Mouse (Mus musculus): ENCODE data around the gene Kcnt1. TPM values are rescaled to one million over a fixed set of nuclear protein-coding genes. Genes with fewer than 3 reads are reported as not detected.

The Kcnt1 gene
- polyA plus RNA-seq, 1 experiment from 2014 or later = 0.74 TPM

- no peak overlapping the region for H3K4me2 ChIP-seq (replicated peaks; ENCODE audit: low read depth, low read length)
- ATAC-seq (ENCODE audit: low FRiP score, low TSS enrichment) = no peak
- WGBS = 77% methylated on average over 8 of the region's 8 CpGs
Measured at GRCm38 (mm10) chr2:25846516-25846915, 17.0 kb upstream of the Kcnt1 start.

GRCm38 (mm10) chr2:25847226-25847625 lies 16.3 kb upstream of the Kcnt1 start, which contains the start of gene Sohlh1:
Gene Sohlh1, minus strand, starts transcription at chr2:25847248.
- H3K4me3 ChIP-seq (ENCODE audit: low read length) = no peak within 1 kb of the TSS
- H3K27ac ChIP-seq (ENCODE audit: low read length) = no peak within 1 kb of the TSS
- WGBS = 86% methylated on average over 14 of the region's 16 CpGs
- H3K4me2 ChIP-seq (replicated peaks; ENCODE audit: low read depth, low read length) = no peak within 1 kb of the TSS
- no peak for ATAC-seq (ENCODE audit: low FRiP score, low TSS enrichment)
- peaks cover 5% of the 10 kb centered on the region; the same call in 1 of the 2 replicates for H3K9me3 ChIP-seq (ENCODE audit: low read length)
- H3K36me3 ChIP-seq (ENCODE audit: insufficient read depth, low read length) = no peaks in the 10 kb centered on the region
- H3K27me3 ChIP-seq (ENCODE audit: insufficient read depth, low read length) = no peaks in the 10 kb centered on the region
- H3K9ac ChIP-seq (replicated peaks; ENCODE audit: low read length) = no peak within 1 kb of the TSS
- no peaks in the 10 kb centered on the region for H3K4me1 ChIP-seq (ENCODE audit: insufficient read depth, low read length)

More at GRCm38 (mm10) chr2:25846516-25846915, 17.0 kb upstream of the Kcnt1 start:
- Histone ChIP-seq H3K4me3 (ENCODE audit: low read length) (no peak overlapping the region), H3K4me1 (ENCODE audit: insufficient read depth, low read length) (no peaks in the 10 kb centered on the region), H3K9me3 (ENCODE audit: low read length) (peaks cover 5% of the 10 kb centered on the region; the same call in 1 of the 2 replicates), H3K9ac (replicated peaks; ENCODE audit: low read length) (no peak overlapping the region), H3K27ac (ENCODE audit: low read length) (no peak overlapping the region), H3K36me3 (ENCODE audit: insufficient read depth, low read length) (no peaks in the 10 kb centered on the region), H3K27me3 (ENCODE audit: insufficient read depth, low read length) (no peaks in the 10 kb centered on the region)

- H3K9me3 ChIP-seq (ENCODE audit: low read length) = peaks cover 5% of the 10 kb centered on the region; the same call in 1 of the 2 replicates
- H3K9ac ChIP-seq (replicated peaks; ENCODE audit: low read length) = no peak overlapping the region
- H3K36me3 ChIP-seq (ENCODE audit: insufficient read depth, low read length) = no peaks in the 10 kb centered on the region
- H3K4me2 ChIP-seq (replicated peaks; ENCODE audit: low read depth, low read length) = no peak overlapping the region
- no peaks in the 10 kb centered on the region for H3K27me3 ChIP-seq (ENCODE audit: insufficient read depth, low read length)
- 14% methylated on average over 4 of the region's 4 CpGs for WGBS
- H3K27ac ChIP-seq (ENCODE audit: low read length) = no peak overlapping the region
- no peak overlapping the region for H3K4me3 ChIP-seq (ENCODE audit: low read length)
- no peaks in the 10 kb centered on the region for H3K4me1 ChIP-seq (ENCODE audit: insufficient read depth, low read length)
- no peak for ATAC-seq (ENCODE audit: low FRiP score, low TSS enrichment)
Measured at GRCm38 (mm10) chr2:25850330-25850729, 13.2 kb upstream of the Kcnt1 start.

- H3K36me3 ChIP-seq (ENCODE audit: insufficient read depth, low read length) = no peaks in the 10 kb centered on the region
- H3K9me3 ChIP-seq (ENCODE audit: low read length) = peaks cover 5% of the 10 kb centered on the region; the same call in 1 of the 2 replicates
- 57% methylated on average over 3 of the region's 3 CpGs for WGBS
- ATAC-seq (ENCODE audit: low FRiP score, low TSS enrichment) = no peak
- no peak overlapping the region for H3K9ac ChIP-seq (replicated peaks; ENCODE audit: low read length)
- no peaks in the 10 kb centered on the region for H3K27me3 ChIP-seq (ENCODE audit: insufficient read depth, low read length)
- H3K27ac ChIP-seq (ENCODE audit: low read length) = no peak overlapping the region
- H3K4me3 ChIP-seq (ENCODE audit: low read length) = no peak overlapping the region
- no peaks in the 10 kb centered on the region for H3K4me1 ChIP-seq (ENCODE audit: insufficient read depth, low read length)
- H3K4me2 ChIP-seq (replicated peaks; ENCODE audit: low read depth, low read length) = no peak overlapping the region
Measured at GRCm38 (mm10) chr2:25852626-25853025, 10.9 kb upstream of the Kcnt1 start.

- peaks cover 5% of the 10 kb centered on the region; the same call in 1 of the 2 replicates for H3K9me3 ChIP-seq (ENCODE audit: low read length)
- no peak for ATAC-seq (ENCODE audit: low FRiP score, low TSS enrichment)
- H3K4me2 ChIP-seq (replicated peaks; ENCODE audit: low read depth, low read length) = no peak overlapping the region
- no peak overlapping the region for H3K4me3 ChIP-seq (ENCODE audit: low read length)
- H3K4me1 ChIP-seq (ENCODE audit: insufficient read depth, low read length) = no peaks in the 10 kb centered on the region
- H3K9ac ChIP-seq (replicated peaks; ENCODE audit: low read length) = no peak overlapping the region
- no peak overlapping the region for H3K27ac ChIP-seq (ENCODE audit: low read length)
- H3K27me3 ChIP-seq (ENCODE audit: insufficient read depth, low read length) = no peaks in the 10 kb centered on the region
- WGBS = 80% methylated on average over 5 of the region's 5 CpGs
- no peaks in the 10 kb centered on the region for H3K36me3 ChIP-seq (ENCODE audit: insufficient read depth, low read length)
Measured at GRCm38 (mm10) chr2:25853998-25854397, 9.5 kb upstream of the Kcnt1 start.

GRCm38 (mm10) chr2:25859891-25860290 lies 3.6 kb upstream of the Kcnt1 start:
- WGBS = 87% methylated on average over 3 of the region's 3 CpGs
- no peak overlapping the region for H3K4me3 ChIP-seq (ENCODE audit: low read length)
- H3K27me3 ChIP-seq (ENCODE audit: insufficient read depth, low read length) = peaks cover 19% of the 10 kb centered on the region
- H3K4me2 ChIP-seq (replicated peaks; ENCODE audit: low read depth, low read length) = no peak overlapping the region
- no peak overlapping the region for H3K27ac ChIP-seq (ENCODE audit: low read length)
- H3K4me1 ChIP-seq (ENCODE audit: insufficient read depth, low read length) = peaks cover 14% of the 10 kb centered on the region
- no peak overlapping the region for H3K9ac ChIP-seq (replicated peaks; ENCODE audit: low read length)
- no peaks in the 10 kb centered on the region for H3K9me3 ChIP-seq (ENCODE audit: low read length)
- H3K36me3 ChIP-seq (ENCODE audit: insufficient read depth, low read length) = no peaks in the 10 kb centered on the region
- ATAC-seq (ENCODE audit: low FRiP score, low TSS enrichment) = no peak

GRCm38 (mm10) chr2:25862038-25862437 lies 1.5 kb upstream of the Kcnt1 start:
- H3K36me3 ChIP-seq (ENCODE audit: insufficient read depth, low read length) = no peaks in the 10 kb centered on the region
- no peak for ATAC-seq (ENCODE audit: low FRiP score, low TSS enrichment)
- WGBS = 45% methylated on average over 2 of the region's 2 CpGs

GRCm38 (mm10) chr2:25862696-25863270 lies 751 bp upstream of the Kcnt1 start:
- Histone ChIP-seq H3K4me1 (ENCODE audit: insufficient read depth, low read length) (peaks cover 14% of the 10 kb centered on the region), H3K4me3 (ENCODE audit: low read length) (no peak overlapping the region; the same call in 1 of the 2 replicates), H3K9me3 (ENCODE audit: low read length) (no peaks in the 10 kb centered on the region), H3K4me2 (replicated peaks; ENCODE audit: low read depth, low read length) (peak overlapping the region; percentile 97), H3K27ac (ENCODE audit: low read length) (no peak overlapping the region), H3K36me3 (ENCODE audit: insufficient read depth, low read length) (no peaks in the 10 kb centered on the region), H3K9ac (replicated peaks; ENCODE audit: low read length) (no peak overlapping the region), H3K27me3 (ENCODE audit: insufficient read depth, low read length) (peaks cover 25% of the 10 kb centered on the region)
- ATAC-seq (ENCODE audit: low FRiP score, low TSS enrichment) = no peak
- WGBS = 61% methylated on average over 5 of the region's 5 CpGs

More at GRCm38 (mm10) chr2:25862038-25862437, 1.5 kb upstream of the Kcnt1 start:
- H3K27me3 ChIP-seq (ENCODE audit: insufficient read depth, low read length) = peaks cover 25% of the 10 kb centered on the region
- H3K27ac ChIP-seq (ENCODE audit: low read length) = no peak overlapping the region
- H3K9me3 ChIP-seq (ENCODE audit: low read length) = no peaks in the 10 kb centered on the region
- no peak overlapping the region for H3K4me3 ChIP-seq (ENCODE audit: low read length)
- no peak overlapping the region for H3K9ac ChIP-seq (replicated peaks; ENCODE audit: low read length)
- H3K4me2 ChIP-seq (replicated peaks; ENCODE audit: low read depth, low read length) = no peak overlapping the region
- peaks cover 14% of the 10 kb centered on the region for H3K4me1 ChIP-seq (ENCODE audit: insufficient read depth, low read length)

- Histone ChIP-seq H3K9me3 (ENCODE audit: low read length) (no peaks in the 10 kb centered on the region), H3K27ac (ENCODE audit: low read length) (no peak overlapping the region), H3K36me3 (ENCODE audit: insufficient read depth, low read length) (no peaks in the 10 kb centered on the region), H3K4me1 (ENCODE audit: insufficient read depth, low read length) (peaks cover 14% of the 10 kb centered on the region), H3K9ac (replicated peaks; ENCODE audit: low read length) (no peak overlapping the region), H3K4me2 (replicated peaks; ENCODE audit: low read depth, low read length) (peak overlapping the region; percentile 97), H3K4me3 (ENCODE audit: low read length) (peak overlapping the region; percentile 55), H3K27me3 (ENCODE audit: insufficient read depth, low read length) (peaks cover 25% of the 10 kb centered on the region)
- peak; percentile 17; the same call in 1 of the 2 replicates for ATAC-seq (ENCODE audit: low FRiP score, low TSS enrichment)
- WGBS = 4% methylated on average over 18 of the region's 18 CpGs
Measured at GRCm38 (mm10) chr2:25864230-25864629, 696 bp downstream of the Kcnt1 start.

GRCm38 (mm10) chr2:25865412-25865811 lies 1.9 kb downstream of the Kcnt1 start:
- ATAC-seq (ENCODE audit: low FRiP score, low TSS enrichment) = no peak
- H3K36me3 ChIP-seq (ENCODE audit: insufficient read depth, low read length) = no peaks in the 10 kb centered on the region

More at GRCm38 (mm10) chr2:25865412-25865811, 1.9 kb downstream of the Kcnt1 start:
- Histone ChIP-seq H3K4me1 (ENCODE audit: insufficient read depth, low read length) (peaks cover 14% of the 10 kb centered on the region), H3K9me3 (ENCODE audit: low read length) (no peaks in the 10 kb centered on the region), H3K4me2 (replicated peaks; ENCODE audit: low read depth, low read length) (no peak overlapping the region), H3K27ac (ENCODE audit: low read length) (no peak overlapping the region), H3K4me3 (ENCODE audit: low read length) (no peak overlapping the region), H3K9ac (replicated peaks; ENCODE audit: low read length) (no peak overlapping the region), H3K27me3 (ENCODE audit: insufficient read depth, low read length) (peaks cover 25% of the 10 kb centered on the region)
- 9% methylated on average over 4 of the region's 4 CpGs for WGBS
